Mouse (Mus musculus) liver, adult 2 months (tissue): ENCODE measurements at regions not wholly inside any gene's neighbourhood (a gene's known extent, or its start where the extent isn't known, plus 50 kb on each side); places are given as distances from the start of the nearest gene placed in this dataset.

ENCODE experiments used
- DNase-seq: peaks from one replicate; pipeline ENCODE4 v3.0.0-alpha.2; 2011; ENCODE audit warnings: low read depth, low spot score; ENCODE audit errors: extremely low read depth
- H3K27ac ChIP-seq: fragments of 200-500 bp; replicated peaks from 2 replicates; pipeline ENCODE4 v1.5.1; 2012; ENCODE audit warnings: low read depth, mild to moderate bottlenecking, control low read depth, inconsistent platforms, low read length; ENCODE audit not compliant: insufficient read depth
- H3K27me3 ChIP-seq: fragments of 200-500 bp; 2 replicates; pipeline ENCODE4 v1.6.1; 2012; ENCODE audit warnings: mild to moderate bottlenecking, moderate library complexity, low read length, inconsistent platforms; ENCODE audit not compliant: control insufficient read depth, insufficient read depth
- H3K36me3 ChIP-seq: fragments of 200-500 bp; 2 replicates; pipeline ENCODE4 v1.6.1; 2012; ENCODE audit warnings: low read length, inconsistent platforms; ENCODE audit not compliant: control insufficient read depth, insufficient read depth
- H3K4me1 ChIP-seq: fragments of 200-500 bp; 2 replicates; pipeline ENCODE4 v1.6.1; 2011; ENCODE audit warnings: low read length; ENCODE audit not compliant: control insufficient read depth, insufficient read depth
- H3K4me3 ChIP-seq: fragments of 200-500 bp; 2 replicates; pipeline ENCODE4 v1.5.1; 2011; ENCODE audit warnings: low read depth, mild to moderate bottlenecking, control low read depth, low read length, moderate library complexity; ENCODE audit not compliant: insufficient read depth
- H3K79me2 ChIP-seq: fragments of 200-500 bp; 2 replicates; pipeline ENCODE4 v1.6.1; 2012; ENCODE audit warnings: inconsistent platforms, mild to moderate bottlenecking, low read length, moderate library complexity; ENCODE audit not compliant: control insufficient read depth, insufficient read depth
- H3K9ac ChIP-seq: fragments of 200-500 bp; 2 replicates; pipeline ENCODE4 v1.6.1; 2012; ENCODE audit warnings: low read depth, mild to moderate bottlenecking, control low read depth, inconsistent platforms, low read length
- CTCF ChIP-seq: fragments of 200-500 bp; IDR thresholded peaks from 2 replicates; pipeline ENCODE4 v1.5.1; 2011; ENCODE audit warnings: low read depth, low read length, control low read depth
- POLR2A ChIP-seq: fragments of 200-500 bp; IDR thresholded peaks from 2 replicates; pipeline ENCODE4 v1.6.1; 2011; ENCODE audit warnings: low read length, control low read depth; ENCODE audit not compliant: insufficient read depth; ENCODE audit errors: extremely low read depth
- WGBS: fragments of 180-500 bp; shearing (Covaris S2); methylation state at CpG from one replicate; pipeline ENCODE4 v1.1.7; 2018; 5-methylcytosine and 5-hydroxymethylcytosine counted together

- H3K27ac ChIP-seq, result no peak overlapping the region
- no peak for DNase-seq
- no peaks in the 10 kb centered on the region for H3K27me3 ChIP-seq
- no peak overlapping the region for H3K9ac ChIP-seq
- no peaks in the 10 kb centered on the region for H3K36me3 ChIP-seq
- H3K4me1 ChIP-seq, result no peaks in the 10 kb centered on the region
- no peak for TF ChIP-seq POLR2A
- no peak for TF ChIP-seq CTCF
- 77% methylated on average over 3 of the region's 3 CpGs for WGBS
- no peaks in the 10 kb centered on the region for H3K79me2 ChIP-seq
- H3K4me3 ChIP-seq, result no peak overlapping the region
Observed at GRCm38 (mm10) chr5:24237201-24237600, 72.4 kb downstream of the Nupl2 start.

DNA sequence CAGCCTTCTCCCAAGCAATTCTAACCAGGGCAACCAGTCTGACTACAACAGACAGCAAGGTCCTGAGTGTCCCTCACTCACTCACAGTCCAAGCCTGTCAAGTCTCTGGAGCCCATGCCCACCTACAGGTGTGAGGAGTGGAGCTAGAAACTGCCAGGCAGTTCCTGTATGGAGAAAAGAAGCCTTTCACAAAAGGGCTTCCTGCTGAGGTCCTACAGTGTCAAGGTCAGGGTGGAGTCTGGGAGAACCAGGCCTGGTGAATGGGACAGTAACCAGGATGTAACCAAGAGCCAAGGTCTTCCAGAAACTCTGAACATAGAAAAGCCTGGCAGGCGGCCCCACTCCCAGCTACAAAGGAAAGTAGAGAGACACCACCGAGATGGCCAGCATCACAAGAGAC lies 74.2 kb downstream of the Nupl2 start:
- TF ChIP-seq CTCF, result no peak
- TF ChIP-seq POLR2A, result no peak
- H3K9ac ChIP-seq, result no peak overlapping the region
- no peaks in the 10 kb centered on the region for H3K79me2 ChIP-seq
- no peaks in the 10 kb centered on the region for H3K27me3 ChIP-seq
- DNase-seq, result no peak
- no peaks in the 10 kb centered on the region for H3K36me3 ChIP-seq
- H3K4me1 ChIP-seq, result no peaks in the 10 kb centered on the region
- WGBS, result 64% methylated on average over 2 of the region's 2 CpGs
- no peak overlapping the region for H3K4me3 ChIP-seq
- no peak overlapping the region for H3K27ac ChIP-seq

DNA sequence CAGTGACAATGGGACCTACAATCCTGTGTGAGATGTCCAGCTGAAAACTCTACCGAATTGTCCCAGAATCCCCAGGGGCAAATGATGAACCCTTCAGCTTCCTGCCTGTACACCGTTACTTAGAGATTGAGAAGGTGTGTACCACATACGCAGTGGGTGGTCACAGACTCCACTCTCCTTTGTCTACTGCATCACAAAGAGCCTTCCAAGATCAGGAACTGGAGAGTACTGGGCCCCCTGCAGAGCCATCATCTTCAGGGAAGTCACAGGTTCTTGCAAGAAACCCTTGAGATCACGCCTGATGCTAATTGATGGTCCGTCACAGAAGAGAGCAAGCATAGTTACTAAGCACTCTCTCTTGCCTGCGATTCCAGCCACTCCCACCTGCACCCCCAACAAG lies 79.4 kb downstream of the Nupl2 start:
- DNase-seq, result no peak
- Histone ChIP-seq H3K27me3 (no peaks in the 10 kb centered on the region), H3K79me2 (no peaks in the 10 kb centered on the region), H3K9ac (no peak overlapping the region), H3K36me3 (no peaks in the 10 kb centered on the region), H3K4me1 (no peaks in the 10 kb centered on the region), H3K4me3 (no peak overlapping the region), H3K27ac (no peak overlapping the region)
- TF ChIP-seq CTCF (no peak), POLR2A (no peak)
- 94% methylated on average over 6 of the region's 6 CpGs for WGBS

DNA sequence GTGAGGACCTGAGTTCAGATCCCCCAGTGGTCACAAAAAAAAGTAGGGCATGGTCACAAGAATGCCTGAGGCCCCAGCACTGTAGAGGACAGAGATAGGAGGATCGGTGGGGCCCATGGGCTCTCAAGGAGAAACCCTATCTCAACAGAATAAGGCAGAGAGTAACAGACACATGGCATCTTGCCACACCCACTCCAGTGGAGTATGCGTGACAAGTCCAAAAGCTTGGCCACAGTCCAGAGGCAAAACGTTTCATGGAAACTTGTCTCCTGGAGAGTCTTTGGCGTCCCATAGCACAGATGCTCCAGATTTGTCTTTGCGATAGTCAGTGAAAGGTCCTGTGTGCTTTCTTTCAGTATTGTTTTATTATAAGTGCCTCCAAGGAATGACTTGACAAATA lies 90.7 kb downstream of the Nupl2 start:
- no peaks in the 10 kb centered on the region for H3K4me1 ChIP-seq
- H3K27ac ChIP-seq, result no peak overlapping the region
- DNase-seq, result no peak
- H3K36me3 ChIP-seq, result no peaks in the 10 kb centered on the region
- no peak overlapping the region for H3K9ac ChIP-seq
- no peaks in the 10 kb centered on the region for H3K27me3 ChIP-seq
- H3K79me2 ChIP-seq, result no peaks in the 10 kb centered on the region
- TF ChIP-seq POLR2A (no peak), CTCF (no peak)
- H3K4me3 ChIP-seq, result no peak overlapping the region
- WGBS, result 82% methylated on average over 5 of the region's 5 CpGs

DNA sequence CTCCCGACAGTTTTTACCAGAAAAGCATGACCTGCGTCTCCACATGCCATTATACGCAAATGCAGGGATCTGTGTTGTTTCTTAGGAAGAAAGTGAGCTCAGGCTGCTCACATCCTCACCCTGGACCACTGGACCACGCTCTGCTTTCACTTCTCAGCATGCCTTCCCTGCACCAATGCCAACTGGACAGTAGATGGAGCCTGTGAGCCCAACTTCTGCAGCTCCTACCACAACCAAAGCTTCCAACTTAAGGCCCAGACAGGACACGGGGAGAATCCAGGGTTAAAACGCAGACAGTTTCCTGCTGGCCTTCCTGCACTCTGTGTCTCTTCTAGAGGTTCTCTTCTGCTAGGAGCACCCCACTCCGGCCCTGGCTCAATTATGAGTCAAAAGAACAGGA lies 90.3 kb downstream of the Kcnh2 start:
- Histone ChIP-seq H3K27ac (no peak overlapping the region), H3K4me1 (no peaks in the 10 kb centered on the region), H3K27me3 (no peaks in the 10 kb centered on the region), H3K9ac (no peak overlapping the region), H3K4me3 (no peak overlapping the region), H3K79me2 (no peaks in the 10 kb centered on the region), H3K36me3 (no peaks in the 10 kb centered on the region)
- 15% methylated on average over 7 of the region's 7 CpGs for WGBS
- DNase-seq, result peak; percentile 23
- TF ChIP-seq POLR2A (no peak), CTCF (peak; percentile 92)

DNA sequence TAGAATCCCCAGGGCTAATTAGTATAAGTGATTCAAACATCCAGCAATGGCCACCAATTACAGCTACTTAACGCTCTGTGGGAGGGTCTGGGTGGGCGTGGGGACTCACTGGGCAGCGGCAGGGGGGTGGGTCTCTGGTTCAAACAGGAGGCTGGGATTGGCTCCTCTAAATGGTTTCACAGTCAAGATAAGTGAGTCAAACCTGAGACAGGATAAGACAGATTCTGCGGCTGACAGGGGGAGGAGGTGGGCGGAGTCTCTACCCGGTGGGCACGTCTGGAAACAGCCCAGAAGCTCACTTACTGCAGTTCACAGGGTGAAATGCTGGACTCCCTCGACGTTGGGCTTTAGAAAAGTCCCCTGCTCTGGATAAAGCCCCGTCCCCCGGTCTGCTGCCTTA lies 89.3 kb downstream of the Kcnh2 start:
- H3K27ac ChIP-seq, result no peak overlapping the region
- H3K79me2 ChIP-seq, result no peaks in the 10 kb centered on the region
- DNase-seq, result no peak
- no peaks in the 10 kb centered on the region for H3K36me3 ChIP-seq
- 26% methylated on average over 11 of the region's 11 CpGs for WGBS
- no peak overlapping the region for H3K9ac ChIP-seq
- H3K27me3 ChIP-seq, result no peaks in the 10 kb centered on the region
- H3K4me3 ChIP-seq, result no peak overlapping the region
- no peak for TF ChIP-seq CTCF
- no peak for TF ChIP-seq POLR2A
- H3K4me1 ChIP-seq, result no peaks in the 10 kb centered on the region
